Mouse (Mus musculus) urinary bladder, postnatal 10 days (tissue): ENCODE results near the gene Maats1.

ENCODE experiments used
- DNase-seq: peaks from one replicate; pipeline ENCODE4 v3.0.0; 2022; ENCODE audit warnings: low spot score

The Maats1 gene

GRCm38 (mm10) chr16:38341396-38342324 is at the start of gene Maats1:
Maats1 (minus strand) TSS chr16:38342143.
- no peak for DNase-seq

GRCm38 (mm10) chr16:38390322-38390721 is 48.4 kb upstream of the Maats1 start:
- no peak for DNase-seq

DNA sequence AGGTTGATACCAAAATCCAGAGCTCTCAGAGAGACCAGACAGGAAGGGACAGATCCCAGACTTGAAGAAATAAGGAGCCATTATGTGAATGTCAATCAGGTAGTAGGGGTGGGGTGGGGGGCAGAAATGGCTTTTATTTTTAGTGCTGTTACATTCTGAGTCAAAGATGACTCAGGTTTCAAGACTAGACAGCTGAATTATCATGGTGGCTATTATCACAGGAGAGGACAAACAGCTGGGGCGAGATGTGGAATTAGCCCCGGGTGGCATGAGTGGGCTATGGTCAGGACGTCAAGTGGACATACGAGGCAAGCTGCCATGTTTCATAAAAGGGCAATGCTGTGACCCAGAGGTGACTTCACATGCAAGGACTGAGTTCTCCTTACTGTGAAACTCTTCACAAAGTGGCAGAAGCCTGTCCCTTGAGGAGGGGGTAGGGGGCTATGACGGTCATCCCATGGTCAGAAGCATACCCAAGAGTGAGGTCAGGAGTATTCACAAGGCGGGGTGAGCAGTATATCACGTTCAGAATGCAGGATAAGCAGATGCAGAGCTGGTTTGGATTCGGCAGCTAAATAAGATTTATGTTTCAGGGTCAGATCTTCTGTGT is 47.4 kb upstream of the Maats1 start:
- DNase-seq, result no peak

DNA sequence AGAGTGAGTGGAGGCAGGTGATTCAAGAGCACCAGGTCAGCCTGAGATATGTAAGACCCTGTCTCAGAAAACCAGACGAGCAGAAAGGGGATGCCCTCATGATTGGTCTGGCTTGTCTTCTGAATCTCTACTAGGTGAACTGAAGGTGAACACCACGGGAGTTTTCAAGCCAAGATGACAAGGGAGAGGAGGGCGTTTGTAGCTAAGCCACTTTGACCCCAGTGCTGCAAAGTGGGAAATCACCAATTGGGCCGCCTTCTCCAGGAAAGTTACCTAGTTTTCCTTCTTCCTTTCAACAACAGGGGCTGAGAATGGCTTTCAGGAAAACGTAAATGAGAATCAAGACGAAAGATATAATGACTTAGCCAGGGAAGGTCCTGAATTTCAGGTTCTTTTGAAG is 46.8 kb upstream of the Maats1 start:
- no peak for DNase-seq

- DNase-seq, result no peak
These were observed 45.4 kb upstream of the Maats1 start for GRCm38 (mm10) chr16:38387389-38387788.

- DNase-seq, result no peak
These were observed 43.8 kb upstream of the Maats1 start for GRCm38 (mm10) chr16:38385700-38386099.

GRCm38 (mm10) chr16:38385184-38385634 is 43.3 kb upstream of the Maats1 start:
- no peak for DNase-seq

- no peak for DNase-seq
These were observed 41.7 kb upstream of the Maats1 start for GRCm38 (mm10) chr16:38383683-38384082.

GRCm38 (mm10) chr16:38379926-38380325 is 38.0 kb upstream of the Maats1 start:
- no peak for DNase-seq

DNA sequence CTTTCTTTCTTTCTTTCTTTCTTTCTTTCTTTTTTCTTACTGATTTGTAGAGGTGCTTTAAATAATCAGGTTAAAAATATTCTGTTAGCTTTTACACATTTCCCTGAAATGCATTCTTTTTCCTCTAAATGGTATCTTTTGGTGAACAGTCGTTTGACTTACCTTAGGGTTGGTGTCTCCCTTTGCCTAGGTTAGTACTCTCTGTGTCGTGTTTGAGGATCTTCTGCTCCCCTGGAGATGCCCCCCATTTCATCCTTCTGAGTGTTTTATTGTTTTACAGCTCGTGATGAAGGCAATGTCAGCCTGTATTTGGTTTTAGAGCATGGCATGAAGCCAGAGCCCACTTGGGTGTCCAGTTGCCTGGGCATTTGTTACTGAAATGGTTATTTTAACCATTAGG is 37.5 kb upstream of the Maats1 start:
- no peak for DNase-seq

DNA sequence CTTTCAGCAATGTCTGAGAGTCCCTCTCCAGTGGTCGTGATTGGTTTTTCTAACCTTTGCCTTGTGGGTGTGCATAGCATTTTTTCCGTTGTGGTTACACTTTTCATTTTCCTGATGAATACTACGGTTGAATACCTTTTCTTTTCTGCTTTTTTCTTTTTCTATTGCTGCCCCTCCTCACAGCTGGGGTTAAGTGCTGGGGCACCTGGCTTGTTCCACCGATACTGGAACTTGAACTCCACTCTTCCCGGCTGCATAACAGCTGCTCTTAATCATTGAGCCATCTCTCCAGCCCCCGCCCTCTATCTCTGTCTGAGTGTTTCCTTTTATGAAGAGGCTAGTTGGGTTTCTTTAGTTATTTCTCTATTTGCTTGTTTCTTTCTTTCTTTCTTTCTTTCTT is 37.1 kb upstream of the Maats1 start:
- DNase-seq, result no peak

- no peak for DNase-seq
These were observed 36.6 kb upstream of the Maats1 start for GRCm38 (mm10) chr16:38378591-38378990.

DNA sequence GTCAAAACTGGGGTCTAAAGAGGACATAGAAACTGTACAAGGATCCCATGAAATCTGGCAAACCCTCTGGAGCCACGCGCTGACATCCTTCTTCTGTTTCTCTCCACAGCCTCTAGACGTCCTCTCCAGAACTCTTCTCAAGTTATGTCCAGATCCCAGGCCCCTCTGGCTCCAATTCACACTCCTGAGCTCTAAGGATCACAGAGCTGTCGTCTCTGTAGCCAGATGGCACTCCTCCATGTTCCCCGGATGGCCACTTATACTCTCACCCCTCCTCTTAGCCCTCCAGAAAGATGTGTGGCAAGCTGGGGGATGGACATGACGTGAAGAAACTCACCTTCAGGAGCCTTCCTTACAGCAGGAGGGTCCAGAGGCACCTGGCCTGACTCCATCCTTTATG is 35.6 kb upstream of the Maats1 start:
- DNase-seq, result no peak

DNA sequence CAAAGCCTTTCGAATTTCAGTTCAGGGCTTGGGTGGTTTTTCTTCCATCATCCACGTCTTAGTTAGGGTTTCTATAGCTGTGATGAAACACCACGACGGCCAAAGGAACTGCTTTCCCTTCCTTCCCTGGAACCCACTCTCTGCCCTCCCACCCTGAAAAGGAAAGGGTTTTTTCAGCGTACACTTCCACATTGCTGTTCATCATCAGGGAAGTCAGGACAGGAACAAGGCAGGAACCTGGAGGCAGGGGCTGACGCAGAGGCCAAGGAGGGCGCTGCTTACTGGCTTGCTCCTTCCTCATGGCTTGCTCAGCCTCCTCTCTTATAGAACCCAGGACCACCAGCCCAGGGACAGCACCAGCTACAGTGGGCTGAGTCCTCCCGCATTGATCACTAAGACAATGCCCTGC is 34.9 kb upstream of the Maats1 start:
- DNase-seq, result no peak

DNA sequence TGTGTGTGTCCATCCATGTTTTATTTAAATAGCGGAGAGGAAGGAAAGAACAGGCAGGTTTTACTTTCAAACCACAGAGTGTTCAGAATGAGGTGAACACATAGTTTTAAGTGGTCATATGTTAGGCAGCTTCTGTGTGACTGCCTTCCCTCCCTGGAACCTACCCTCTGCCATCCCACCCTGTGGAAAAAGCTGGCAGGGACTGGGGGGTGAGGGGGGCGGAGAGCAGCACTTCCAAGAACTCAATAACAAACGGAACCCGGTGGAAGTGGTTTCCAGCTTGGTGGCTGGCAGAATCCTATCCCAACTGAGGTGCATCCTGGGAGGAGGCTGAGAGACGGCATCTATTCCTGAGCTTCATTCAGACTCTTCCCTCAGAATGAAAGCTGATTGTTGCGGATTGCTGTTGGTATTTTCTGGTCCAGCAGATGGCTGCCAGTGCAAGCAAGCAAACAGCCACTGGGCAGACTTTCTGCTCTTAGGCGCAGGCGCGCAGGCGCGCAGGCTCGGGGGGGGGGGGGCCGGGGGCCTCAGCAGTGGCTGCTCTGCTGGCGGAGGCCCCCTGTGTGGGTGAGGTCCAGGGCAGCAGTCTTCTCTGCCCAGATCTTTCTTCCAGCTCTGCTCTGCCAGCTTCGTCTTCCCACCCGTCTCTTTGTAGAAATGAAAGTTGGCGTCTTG is 34.4 kb upstream of the Maats1 start:
- no peak for DNase-seq

GRCm38 (mm10) chr16:38375182-38375581 is 33.2 kb upstream of the Maats1 start:
- no peak for DNase-seq

- no peak for DNase-seq
These were observed 32.6 kb upstream of the Maats1 start for GRCm38 (mm10) chr16:38374379-38375140.

GRCm38 (mm10) chr16:38373941-38374340 is 32.0 kb upstream of the Maats1 start:
- no peak for DNase-seq

DNA sequence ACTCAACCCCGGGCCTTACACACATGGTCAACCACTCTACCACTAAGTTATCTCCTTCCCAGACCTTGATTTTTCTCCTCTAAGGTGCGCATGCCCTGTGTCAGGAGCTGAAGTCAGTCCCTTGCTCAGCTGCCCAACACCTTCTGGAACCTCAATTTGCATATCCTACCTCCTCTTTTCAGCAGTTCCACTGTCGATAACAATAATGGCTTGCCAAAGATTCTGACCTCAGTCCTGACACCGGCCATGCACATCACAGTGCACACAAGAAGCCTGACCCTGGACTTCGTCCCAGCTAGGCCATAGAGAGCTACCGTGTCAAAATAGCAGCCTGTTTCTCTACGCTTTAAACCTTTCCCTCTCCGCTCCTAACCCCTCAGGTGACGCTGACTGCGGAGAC is 31.5 kb upstream of the Maats1 start:
- no peak for DNase-seq

GRCm38 (mm10) chr16:38372876-38373275 is 30.9 kb upstream of the Maats1 start:
- no peak for DNase-seq

GRCm38 (mm10) chr16:38371705-38372296 is 29.9 kb upstream of the Maats1 start:
- no peak for DNase-seq
